Mouse (Mus musculus) midbrain, postnatal 0 days (tissue): ENCODE data around the gene Fam114a2. TPM values are rescaled to one million over a fixed set of nuclear protein-coding genes. Genes with fewer than 3 reads are reported as not detected.

ENCODE experiments used
- ATAC-seq: fragments of 200-750 bp; cut with Nextera tagmentation; 2 replicates; pipeline ENCODE4 v1.8.0; 2017; ENCODE audit warnings: moderate number of reproducible peaks, mild to moderate bottlenecking, moderate TSS enrichment, moderate library complexity; ENCODE audit not compliant: low FRiP score
- DNase-seq: peaks from one replicate; pipeline ENCODE4 v3.0.0-alpha.2; 2015; ENCODE audit warnings: low spot score
- H3K27ac ChIP-seq: fragments of 300-500 bp; sonication (generic); 2 replicates; pipeline ENCODE4 v1.5.1; 2014; ENCODE audit warnings: low read depth, mild to moderate bottlenecking, low read length, mixed read lengths
- H3K27me3 ChIP-seq: fragments of 300-500 bp; sonication (generic); 2 replicates; pipeline ENCODE4 v1.6.1; 2014; ENCODE audit warnings: low read length, control low read depth, mixed read lengths; ENCODE audit not compliant: insufficient read depth
- H3K36me3 ChIP-seq: fragments of 300-500 bp; sonication (generic); 2 replicates; pipeline ENCODE4 v1.6.1; 2014; ENCODE audit warnings: low read length, control low read depth, mixed read lengths; ENCODE audit not compliant: insufficient read depth
- H3K4me1 ChIP-seq: fragments of 300-500 bp; sonication (generic); 2 replicates; pipeline ENCODE4 v1.6.1; 2014; ENCODE audit warnings: mild to moderate bottlenecking, control low read depth, antibody characterized with exemption, low read length, mixed read lengths; ENCODE audit not compliant: insufficient read depth
- H3K4me2 ChIP-seq: fragments of 300-500 bp; sonication (generic); 2 replicates; pipeline ENCODE4 v1.6.1; 2014; ENCODE audit warnings: low read depth, mild to moderate bottlenecking, low read length, mixed read lengths; ENCODE audit not compliant: poor library complexity, severe bottlenecking
- H3K4me3 ChIP-seq: fragments of 300-500 bp; sonication (generic); 2 replicates; pipeline ENCODE4 v1.5.1; 2014; ENCODE audit warnings: low read depth, mild to moderate bottlenecking, low read length, moderate library complexity
- H3K9ac ChIP-seq: fragments of 300-500 bp; sonication (generic); replicated peaks from 2 replicates; pipeline ENCODE4 v1.6.1; 2014; ENCODE audit warnings: mild to moderate bottlenecking, low read length, moderate library complexity, mixed read lengths; ENCODE audit not compliant: poor library complexity, severe bottlenecking
- H3K9me3 ChIP-seq: fragments of 300-500 bp; sonication (generic); 2 replicates; pipeline ENCODE4 v1.6.1; 2016; ENCODE audit warnings: low read length, control low read depth
- CTCF ChIP-seq: IDR thresholded peaks from 2 replicates; pipeline ENCODE4 v1.5.1; 2016; ENCODE audit warnings: antibody characterized with exemption, mild to moderate bottlenecking
- WGBS: fragments of 180-500 bp; shearing (Covaris S2); extraction: QIAGEN DNeasy Blood & Tissue Kit; methylation state at CpG from one replicate; pipeline ENCODE4 v1.1.7; 2014; 5-methylcytosine and 5-hydroxymethylcytosine counted together
- polyA plus RNA-seq: library from polyadenylated mRNA; unstranded; fragments of >200 nt; fragmentation: Nextera tagmentation; extraction: Ambion mirVana; gene quantifications from 2 replicates; pipeline ENCODE4 v1.2.1, GENCODE M21; 2015
- total RNA-seq: library from RNA; depleted of rRNA; stranded (reverse); fragments of >200 nt; gene quantifications from 2 replicates; pipeline ENCODE4 v1.2.3, GENCODE M21; 2014

The Fam114a2 gene
- total and polyA plus RNA-seq, 2 experiments from 2014 or later: 29.5 to 51.1 TPM

- H3K9me3 ChIP-seq: no peaks in the 10 kb centered on the region
- H3K4me1 ChIP-seq: no peaks in the 10 kb centered on the region
- peak; percentile 42 for TF ChIP-seq CTCF
- no peaks in the 10 kb centered on the region for H3K27me3 ChIP-seq
- H3K9ac ChIP-seq: no peak overlapping the region
- H3K36me3 ChIP-seq: no peaks in the 10 kb centered on the region
- no peak overlapping the region for H3K4me2 ChIP-seq
- no peak for DNase-seq
- H3K4me3 ChIP-seq: no peak overlapping the region
- WGBS: 78% methylated on average over 4 of the region's 4 CpGs
- no peak for ATAC-seq
- H3K27ac ChIP-seq: no peak overlapping the region
Observed at GRCm38 (mm10) chr11:57468706-57469105, 49.7 kb downstream of the Fam114a2 start.

- peak; percentile 95 for TF ChIP-seq CTCF
- no peak overlapping the region for H3K4me3 ChIP-seq
- no peaks in the 10 kb centered on the region for H3K4me1 ChIP-seq
- no peaks in the 10 kb centered on the region for H3K27me3 ChIP-seq
- 0 out of 2 replicates have a peak overlapping the region, but pooled peaks have one; percentile 20 for H3K9ac ChIP-seq
- 51% methylated on average over 23 of the region's 23 CpGs for WGBS
- 0 out of 2 replicates have a peak overlapping the region, but pooled peaks have one; percentile 43 for H3K27ac ChIP-seq
- H3K9me3 ChIP-seq: no peaks in the 10 kb centered on the region
- peak; percentile 85 for DNase-seq
- H3K4me2 ChIP-seq: no peak overlapping the region
- ATAC-seq: peak; percentile 75
- H3K36me3 ChIP-seq: no peaks in the 10 kb centered on the region
Observed at GRCm38 (mm10) chr11:57467159-57468110, 51.0 kb downstream of the Fam114a2 start.

GRCm38 (mm10) chr11:57465844-57466243 lies 52.6 kb downstream of the Fam114a2 start:
- ATAC-seq (no peak), DNase-seq (no peak)
- 88% methylated on average over 3 of the region's 3 CpGs for WGBS
- Histone ChIP-seq H3K4me3 (no peak overlapping the region), H3K27me3 (no peaks in the 10 kb centered on the region), H3K4me1 (no peaks in the 10 kb centered on the region), H3K36me3 (no peaks in the 10 kb centered on the region), H3K9me3 (no peaks in the 10 kb centered on the region), H3K27ac (no peak overlapping the region), H3K4me2 (no peak overlapping the region), H3K9ac (no peak overlapping the region)
- TF ChIP-seq CTCF: no peak

GRCm38 (mm10) chr11:57465025-57465424 lies 53.4 kb downstream of the Fam114a2 start:
- Histone ChIP-seq H3K4me2 (no peak overlapping the region), H3K36me3 (no peaks in the 10 kb centered on the region), H3K9me3 (no peaks in the 10 kb centered on the region), H3K4me3 (no peak overlapping the region), H3K4me1 (no peaks in the 10 kb centered on the region), H3K9ac (no peak overlapping the region), H3K27me3 (no peaks in the 10 kb centered on the region), H3K27ac (no peak overlapping the region)
- 46% methylated on average over 8 of the region's 8 CpGs for WGBS
- DNase-seq (peak; percentile 22), ATAC-seq (no peak)
- peak; percentile 50 for TF ChIP-seq CTCF

- Histone ChIP-seq H3K9ac (no peak overlapping the region), H3K4me2 (no peak overlapping the region), H3K36me3 (no peaks in the 10 kb centered on the region), H3K4me1 (no peaks in the 10 kb centered on the region), H3K9me3 (no peaks in the 10 kb centered on the region), H3K27ac (no peak overlapping the region), H3K4me3 (no peak overlapping the region), H3K27me3 (no peaks in the 10 kb centered on the region)
- no peak for ATAC-seq
- DNase-seq: no peak
- TF ChIP-seq CTCF: no peak
- 85% methylated on average over 6 of the region's 6 CpGs for WGBS
Observed at GRCm38 (mm10) chr11:57459759-57460158, 58.7 kb downstream of the Fam114a2 start.

- TF ChIP-seq CTCF: no peak
- no peaks in the 10 kb centered on the region for H3K36me3 ChIP-seq
- H3K4me1 ChIP-seq: no peaks in the 10 kb centered on the region
- WGBS: 60% methylated on average over 5 of the region's 5 CpGs
- no peak overlapping the region for H3K4me3 ChIP-seq
- DNase-seq (no peak), ATAC-seq (no peak)
- H3K9ac ChIP-seq: no peak overlapping the region
- H3K4me2 ChIP-seq: no peak overlapping the region
- no peak overlapping the region for H3K27ac ChIP-seq
- H3K9me3 ChIP-seq: no peaks in the 10 kb centered on the region
- no peaks in the 10 kb centered on the region for H3K27me3 ChIP-seq
Observed at GRCm38 (mm10) chr11:57454421-57454820, 64.0 kb downstream of the Fam114a2 start.
